Mouse (Mus musculus): ENCODE results near the gene Gpr19. TPM values are rescaled to one million over a fixed set of nuclear protein-coding genes. Genes with fewer than 3 reads are reported as not detected.

Gpr19 gene
- total and polyA plus RNA-seq, 2 experiments from 2014 or later: 33.2 to 38.6 TPM

DNA sequence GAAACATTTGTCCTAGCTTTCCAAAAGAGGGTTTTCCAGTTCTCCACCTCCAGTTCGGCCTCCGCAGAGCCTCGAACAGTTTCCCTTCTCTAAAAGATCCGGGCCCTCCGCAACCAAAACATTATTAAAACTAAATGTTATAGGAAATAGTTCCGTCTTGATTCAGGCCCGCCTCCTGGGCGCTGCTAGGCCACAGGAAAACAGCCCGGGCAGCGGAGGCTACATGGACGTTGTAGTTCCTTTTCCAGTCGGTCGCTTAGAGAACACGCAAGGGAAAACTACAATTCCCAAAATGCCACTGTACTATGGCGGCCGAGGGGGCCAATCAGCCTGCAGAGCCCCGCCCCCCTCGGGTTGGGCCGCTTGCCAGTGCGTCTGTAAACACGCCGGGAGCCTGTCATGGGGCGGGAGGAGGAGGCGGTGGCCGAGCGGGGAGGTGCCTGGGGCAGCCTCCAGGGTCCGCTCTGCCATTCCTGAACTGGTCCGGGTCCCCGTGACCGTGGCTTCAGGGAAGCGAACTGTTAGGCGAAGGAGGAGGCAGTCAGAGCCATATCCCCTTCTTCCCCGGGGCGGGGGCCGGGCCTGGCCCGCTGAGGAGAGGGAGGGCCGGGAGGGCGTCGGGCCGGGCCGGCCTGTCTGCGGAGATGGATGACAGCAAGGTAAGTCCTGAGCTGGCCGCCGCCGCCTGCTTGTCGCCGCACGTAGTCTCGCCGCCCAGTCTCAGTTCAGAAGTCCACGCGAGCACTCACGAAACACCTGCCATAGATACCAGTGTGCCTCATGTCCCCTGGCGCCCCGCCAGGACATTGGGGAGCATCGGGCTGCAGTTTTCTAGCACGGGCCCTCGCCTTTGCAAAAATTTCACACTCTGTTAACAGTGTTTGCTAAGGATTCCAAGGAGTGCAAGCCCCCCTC is 68.3 kb downstream of the Gpr19 start, which contains the start of gene Crebl2:
Crebl2 (plus strand) TSS at position 369 of the 915 bp plus-strand sequence.
- H3K4me3 ChIP-seq (ENCODE audit: low read depth, low read length): peak within 1 kb of the TSS; percentile 87
- ATAC-seq (peak; percentile 98), DNase-seq (peak; percentile 98)
- no peaks in the 10 kb centered on the region; the same call in 1 of the 2 replicates for H3K4me1 ChIP-seq (ENCODE audit: insufficient read depth)
- 2% methylated on average over 57 of the region's 58 CpGs for WGBS
- TF ChIP-seq CTCF (IDR thresholded peaks at IDR 0.05; ENCODE audit: low read depth): peak; percentile 32
- peak within 1 kb of the TSS; percentile 88 for H3K9ac ChIP-seq
- H3K4me2 ChIP-seq (ENCODE audit: low read depth): peak within 1 kb of the TSS; percentile 68
- H3K9me3 ChIP-seq (ENCODE audit: low read length): no peaks in the 10 kb centered on the region
- no peaks in the 10 kb centered on the region for H3K27me3 ChIP-seq (ENCODE audit: insufficient read depth, low read length)
- peak within 1 kb of the TSS; percentile 84 for H3K27ac ChIP-seq (ENCODE audit: low read depth, low read length)
- no peaks in the 10 kb centered on the region for H3K36me3 ChIP-seq (ENCODE audit: insufficient read depth)

- Histone ChIP-seq H3K4me1 (ENCODE audit: insufficient read depth) (no peaks in the 10 kb centered on the region), H3K27ac (ENCODE audit: low read depth, low read length) (no peak overlapping the region), H3K4me2 (ENCODE audit: low read depth) (no peak overlapping the region), H3K36me3 (ENCODE audit: insufficient read depth) (no peaks in the 10 kb centered on the region), H3K4me3 (ENCODE audit: low read depth, low read length) (no peak overlapping the region), H3K9me3 (ENCODE audit: low read length) (no peaks in the 10 kb centered on the region), H3K27me3 (ENCODE audit: insufficient read depth, low read length) (no peaks in the 10 kb centered on the region), H3K9ac (no peak overlapping the region)
- peak; percentile 54 for TF ChIP-seq CTCF (IDR thresholded peaks at IDR 0.05; ENCODE audit: low read depth)
- 66% methylated on average over 9 of the region's 10 CpGs for WGBS
- ATAC-seq (no peak), DNase-seq (no peak)
Measured at GRCm38 (mm10) chr6:134822844-134823243, 75.5 kb downstream of the Gpr19 start.

DNA sequence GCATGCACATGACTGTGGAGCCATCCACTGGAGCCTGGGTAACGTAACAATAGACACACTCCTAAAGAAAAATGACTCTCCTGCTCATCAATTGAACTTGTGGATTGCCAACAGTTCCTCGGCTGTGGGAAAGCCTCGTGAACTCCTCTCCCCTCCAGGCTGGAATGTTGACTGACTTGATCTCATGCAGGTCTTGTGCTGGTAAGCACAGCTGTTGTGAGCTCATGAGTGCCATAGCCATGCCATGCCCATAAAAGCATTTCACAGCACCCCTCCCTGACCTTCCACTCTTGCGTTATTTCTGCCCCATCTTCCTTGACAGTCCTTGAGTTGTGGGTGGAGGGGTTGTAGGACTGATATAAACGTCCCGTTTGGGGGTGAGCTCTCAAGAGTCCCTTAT is 78.0 kb downstream of the Gpr19 start:
- TF ChIP-seq CTCF (IDR thresholded peaks at IDR 0.05; ENCODE audit: low read depth): no peak
- H3K9ac ChIP-seq: no peak overlapping the region
- no peaks in the 10 kb centered on the region for H3K27me3 ChIP-seq (ENCODE audit: insufficient read depth, low read length)
- no peak for ATAC-seq
- no peaks in the 10 kb centered on the region for H3K4me1 ChIP-seq (ENCODE audit: insufficient read depth)
- H3K27ac ChIP-seq (ENCODE audit: low read depth, low read length): no peak overlapping the region
- no peaks in the 10 kb centered on the region for H3K9me3 ChIP-seq (ENCODE audit: low read length)
- H3K36me3 ChIP-seq (ENCODE audit: insufficient read depth): no peaks in the 10 kb centered on the region
- no peak for DNase-seq
- no peak overlapping the region for H3K4me3 ChIP-seq (ENCODE audit: low read depth, low read length)
- 66% methylated on average over 6 of the region's 6 CpGs for WGBS
- no peak overlapping the region for H3K4me2 ChIP-seq (ENCODE audit: low read depth)

DNA sequence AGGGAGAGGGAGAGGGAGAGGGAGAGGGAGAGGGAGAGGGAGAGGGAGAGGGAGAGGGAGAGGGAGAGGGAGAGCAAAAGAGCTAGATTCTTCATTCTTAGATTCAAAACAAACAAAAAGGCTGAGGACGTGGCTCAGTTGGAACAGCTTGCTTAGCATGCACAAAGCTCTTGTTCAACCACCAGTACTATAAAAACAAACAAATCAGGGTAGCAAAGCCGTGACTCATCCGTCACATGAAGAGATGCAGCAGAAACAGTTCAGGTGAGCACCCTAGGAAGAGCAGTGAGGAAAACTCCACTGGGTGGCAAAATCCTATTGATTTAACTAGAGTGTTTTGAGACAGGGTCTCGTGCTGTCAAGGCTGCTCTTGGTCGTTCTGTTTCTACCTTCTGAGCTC is 78.6 kb downstream of the Gpr19 start:
- no peaks in the 10 kb centered on the region for H3K27me3 ChIP-seq (ENCODE audit: insufficient read depth, low read length)
- H3K36me3 ChIP-seq (ENCODE audit: insufficient read depth): no peaks in the 10 kb centered on the region
- H3K4me1 ChIP-seq (ENCODE audit: insufficient read depth): no peaks in the 10 kb centered on the region
- no peak overlapping the region for H3K4me3 ChIP-seq (ENCODE audit: low read depth, low read length)
- H3K27ac ChIP-seq (ENCODE audit: low read depth, low read length): no peak overlapping the region
- H3K4me2 ChIP-seq (ENCODE audit: low read depth): no peak overlapping the region
- 52% methylated on average over 5 of the region's 5 CpGs for WGBS
- DNase-seq (no peak), ATAC-seq (no peak)
- no peaks in the 10 kb centered on the region for H3K9me3 ChIP-seq (ENCODE audit: low read length)
- no peak for TF ChIP-seq CTCF (IDR thresholded peaks at IDR 0.05; ENCODE audit: low read depth)
- no peak overlapping the region for H3K9ac ChIP-seq

Other genes starting within 250 kb of the Gpr19 start
- 3.4 and 5.7 TPM in 2 replicates for gene Dusp16, start 106.0 kb downstream of the Gpr19 start, total RNA-seq (2014; rRNA removed)
- 1.9 and 2.7 TPM in 2 replicates for gene Dusp16, start 106.0 kb downstream of the Gpr19 start, polyA plus RNA-seq (2015; fragmentation: Nextera tagmentation; extraction: Ambion mirVana)
- 5.2 and 7.9 TPM in 2 replicates for gene Crebl2, start 68.4 kb downstream of the Gpr19 start, total RNA-seq (2014; rRNA removed)
- 1.6 and 2.6 TPM in 2 replicates for gene Crebl2, start 68.4 kb downstream of the Gpr19 start, polyA plus RNA-seq (2015; fragmentation: Nextera tagmentation; extraction: Ambion mirVana)
- 89.0 and 102 TPM in 2 replicates for gene Cdkn1b, start 21.8 kb upstream of the Gpr19 start, total RNA-seq (2014; rRNA removed)
- gene Cdkn1b, start 21.8 kb upstream of the Gpr19 start, polyA plus RNA-seq (2015; fragmentation: Nextera tagmentation; extraction: Ambion mirVana): 36.0 and 44.0 TPM in 2 replicates
- 8.7 TPM in 2 replicates for gene Apold1, start 83.1 kb upstream of the Gpr19 start, total RNA-seq (2014; rRNA removed)
- 5.9 and 6.2 TPM in 2 replicates for gene Apold1, start 83.1 kb upstream of the Gpr19 start, polyA plus RNA-seq (2015; fragmentation: Nextera tagmentation; extraction: Ambion mirVana)
- 34.6 and 41.9 TPM in 2 replicates for gene Ddx47, start 113.0 kb upstream of the Gpr19 start, total RNA-seq (2014; rRNA removed)
- gene Ddx47, start 113.0 kb upstream of the Gpr19 start, polyA plus RNA-seq (2015; fragmentation: Nextera tagmentation; extraction: Ambion mirVana): 51.0 and 60.0 TPM in 2 replicates
- 0.43 and 0.62 TPM in 2 replicates for gene Gprc5a, start 167.1 kb upstream of the Gpr19 start, total RNA-seq (2014; rRNA removed)
- gene Gprc5a, start 167.1 kb upstream of the Gpr19 start, polyA plus RNA-seq (2015; fragmentation: Nextera tagmentation; extraction: Ambion mirVana): 0.47 and 0.60 TPM in 2 replicates
- gene Gprc5d, start 219.7 kb upstream of the Gpr19 start, total RNA-seq (2014; rRNA removed): not detected in 2 replicates
- 0.19 TPM in 1 of 2 replicates, not detected in the other for gene Gprc5d, start 219.7 kb upstream of the Gpr19 start, polyA plus RNA-seq (2015; fragmentation: Nextera tagmentation; extraction: Ambion mirVana)

Data from forebrain, postnatal 0 days (tissue).